Mouse (Mus musculus) erythroblast, embryonic 14.5 days (primary cell): ENCODE measurements around the gene Cstb.

Experiments used
- GATA1 ChIP-seq: IDR thresholded peaks from 2 replicates; pipeline ENCODE4 v1.6.1; 2012; ENCODE audit warnings: low read length, inconsistent platforms, mixed read lengths
- TAL1 ChIP-seq: IDR thresholded peaks from 3 replicates; pipeline ENCODE4 v1.6.1; 2012; ENCODE audit warnings: low read length, inconsistent platforms, mixed read lengths

GRCm38 (mm10) chr10:78378516-78378915, 47.0 kb upstream of the Cstb start:
- no peak for TF ChIP-seq GATA1
- TF ChIP-seq TAL1 = no peak
